Mouse (Mus musculus): ENCODE results near the gene Cox7a1. TPM values are rescaled to one million over a fixed set of nuclear protein-coding genes. Genes with fewer than 3 reads are reported as not detected.
"Not testable (repeated sequence)": the region's sequence is repeated elsewhere in the genome, so short reads cannot be mapped to it uniquely, and the experiment has no call there.

The Cox7a1 gene
- polyA plus RNA-seq, 1 experiment from 2014 or later, result 6.5 TPM

GRCm38 (mm10) chr7:30170283-30170951, 13.5 kb upstream of the Cox7a1 start:
- Histone ChIP-seq H3K9ac (peak overlapping the region; percentile 76), H3K27me3 (no peaks in the 10 kb centered on the region), H3K9me3 (replicated peaks) (peaks cover 16% of the 10 kb centered on the region; the same call in 1 of the 2 replicates), H3K4me1 (peaks cover 8% of the 10 kb centered on the region), H3K36me3 (peaks cover 29% of the 10 kb centered on the region), H3K4me2 (replicated peaks) (peak overlapping the region; percentile 60), H3K4me3 (replicated peaks) (peak overlapping the region; percentile 74), H3K27ac (replicated peaks) (peak overlapping the region; percentile 92)
- peak; percentile 0; the same call in 1 of the 2 replicates for ATAC-seq (ENCODE audit: insufficient number of reproducible peaks, low FRiP score, low TSS enrichment, low read depth)
- WGBS, result 22% methylated on average over 11 of the region's 11 CpGs

- H3K4me2 ChIP-seq (replicated peaks), result no peak overlapping the region
- no peak overlapping the region for H3K4me3 ChIP-seq (replicated peaks)
- H3K27ac ChIP-seq (replicated peaks), result no peak overlapping the region
- no peak for ATAC-seq (ENCODE audit: insufficient number of reproducible peaks, low FRiP score, low TSS enrichment, low read depth)
- H3K27me3 ChIP-seq, result no peaks in the 10 kb centered on the region
- no peak overlapping the region for H3K9ac ChIP-seq
- H3K4me1 ChIP-seq, result no peaks in the 10 kb centered on the region
- WGBS, result 84% methylated on average over 12 of the region's 12 CpGs
- peaks cover 33% of the 10 kb centered on the region for H3K36me3 ChIP-seq
- no peaks in the 10 kb centered on the region for H3K9me3 ChIP-seq (replicated peaks)
Measured at GRCm38 (mm10) chr7:30176474-30176873, 7.5 kb upstream of the Cox7a1 start.

GRCm38 (mm10) chr7:30178256-30178655, 5.7 kb upstream of the Cox7a1 start:
- no peak for ATAC-seq (ENCODE audit: insufficient number of reproducible peaks, low FRiP score, low TSS enrichment, low read depth)
- no peaks in the 10 kb centered on the region for H3K4me1 ChIP-seq
- no peak overlapping the region for H3K9ac ChIP-seq
- no peak overlapping the region for H3K4me2 ChIP-seq (replicated peaks)
- H3K4me3 ChIP-seq (replicated peaks), result no peak overlapping the region
- no peak overlapping the region for H3K27ac ChIP-seq (replicated peaks)
- no peaks in the 10 kb centered on the region for H3K27me3 ChIP-seq
- H3K36me3 ChIP-seq, result peaks cover 33% of the 10 kb centered on the region
- no peaks in the 10 kb centered on the region for H3K9me3 ChIP-seq (replicated peaks)
- WGBS, result 79% methylated on average over 11 of the region's 11 CpGs

GRCm38 (mm10) chr7:30181308-30181707, 2.6 kb upstream of the Cox7a1 start:
- H3K4me1 ChIP-seq, result peaks cover 11% of the 10 kb centered on the region
- no peak overlapping the region for H3K4me2 ChIP-seq (replicated peaks)
- no peak overlapping the region for H3K4me3 ChIP-seq (replicated peaks)
- H3K9ac ChIP-seq, result no peak overlapping the region
- no peak for ATAC-seq (ENCODE audit: insufficient number of reproducible peaks, low FRiP score, low TSS enrichment, low read depth)
- no peaks in the 10 kb centered on the region for H3K27me3 ChIP-seq
- H3K36me3 ChIP-seq, result peaks cover 36% of the 10 kb centered on the region
- 0% methylated on average over 4 of the region's 4 CpGs for WGBS
- H3K9me3 ChIP-seq (replicated peaks), result no peaks in the 10 kb centered on the region
- H3K27ac ChIP-seq (replicated peaks), result no peak overlapping the region

- not testable (repeated sequence) for H3K4me2 ChIP-seq (replicated peaks); H3K27ac ChIP-seq (replicated peaks); H3K4me3 ChIP-seq (replicated peaks); ATAC-seq (ENCODE audit: insufficient number of reproducible peaks, low FRiP score, low TSS enrichment, low read depth); H3K27me3 ChIP-seq; H3K9me3 ChIP-seq (replicated peaks); H3K9ac ChIP-seq
- WGBS, result 87% methylated on average over 10 of the region's 10 CpGs
- Histone ChIP-seq H3K36me3 (peaks cover 36% of the 10 kb centered on the region), H3K4me1 (peaks cover 11% of the 10 kb centered on the region)
Measured at GRCm38 (mm10) chr7:30181929-30182328, 2.0 kb upstream of the Cox7a1 start.

- H3K27me3 ChIP-seq; H3K27ac ChIP-seq (replicated peaks); H3K4me3 ChIP-seq (replicated peaks); ATAC-seq (ENCODE audit: insufficient number of reproducible peaks, low FRiP score, low TSS enrichment, low read depth); H3K4me2 ChIP-seq (replicated peaks); H3K9me3 ChIP-seq (replicated peaks); H3K9ac ChIP-seq: not testable (repeated sequence)
- Histone ChIP-seq H3K4me1 (peaks cover 11% of the 10 kb centered on the region), H3K36me3 (peaks cover 39% of the 10 kb centered on the region)
- 69% methylated on average over 7 of the region's 7 CpGs for WGBS
Measured at GRCm38 (mm10) chr7:30183189-30183588, 755 bp upstream of the Cox7a1 start.

GRCm38 (mm10) chr7:30184641-30185348, 851 bp downstream of the Cox7a1 start:
- Histone ChIP-seq H3K36me3 (peaks cover 46% of the 10 kb centered on the region), H3K4me2 (replicated peaks) (no peak overlapping the region), H3K27me3 (no peaks in the 10 kb centered on the region), H3K9me3 (replicated peaks) (no peaks in the 10 kb centered on the region), H3K4me3 (replicated peaks) (no peak overlapping the region), H3K27ac (replicated peaks) (no peak overlapping the region), H3K4me1 (peaks cover 11% of the 10 kb centered on the region), H3K9ac (no peak overlapping the region)
- WGBS, result 72% methylated on average over 13 of the region's 13 CpGs
- ATAC-seq (ENCODE audit: insufficient number of reproducible peaks, low FRiP score, low TSS enrichment, low read depth), result no peak

GRCm38 (mm10) chr7:30188344-30189115, 4.6 kb downstream of the Cox7a1 start:
- 66% methylated on average over 12 of the region's 12 CpGs for WGBS
- peaks cover 74% of the 10 kb centered on the region for H3K36me3 ChIP-seq

GRCm38 (mm10) chr7:30189116-30189491, 5.2 kb downstream of the Cox7a1 start:
- H3K27me3 ChIP-seq, result no peaks in the 10 kb centered on the region
- H3K9ac ChIP-seq, result no peak overlapping the region
- no peak overlapping the region for H3K27ac ChIP-seq (replicated peaks)
- peaks cover 21% of the 10 kb centered on the region for H3K4me1 ChIP-seq
- peaks cover 74% of the 10 kb centered on the region for H3K36me3 ChIP-seq
- 85% methylated on average over 4 of the region's 4 CpGs for WGBS
- no peaks in the 10 kb centered on the region for H3K9me3 ChIP-seq (replicated peaks)
- ATAC-seq (ENCODE audit: insufficient number of reproducible peaks, low FRiP score, low TSS enrichment, low read depth), result no peak
- no peak overlapping the region for H3K4me3 ChIP-seq (replicated peaks)
- H3K4me2 ChIP-seq (replicated peaks), result no peak overlapping the region

More at GRCm38 (mm10) chr7:30188344-30189115, 4.6 kb downstream of the Cox7a1 start:
- H3K9me3 ChIP-seq (replicated peaks), result no peaks in the 10 kb centered on the region
- peaks cover 24% of the 10 kb centered on the region for H3K4me1 ChIP-seq
- H3K9ac ChIP-seq, result no peak overlapping the region
- no peak for ATAC-seq (ENCODE audit: insufficient number of reproducible peaks, low FRiP score, low TSS enrichment, low read depth)
- no peak overlapping the region for H3K27ac ChIP-seq (replicated peaks)
- H3K4me3 ChIP-seq (replicated peaks), result no peak overlapping the region
- H3K4me2 ChIP-seq (replicated peaks), result no peak overlapping the region
- no peaks in the 10 kb centered on the region for H3K27me3 ChIP-seq

GRCm38 (mm10) chr7:30192088-30192487, 8.1 kb downstream of the Cox7a1 start:
- no peak for ATAC-seq (ENCODE audit: insufficient number of reproducible peaks, low FRiP score, low TSS enrichment, low read depth)
- H3K9me3 ChIP-seq (replicated peaks), result no peaks in the 10 kb centered on the region
- H3K4me1 ChIP-seq, result peaks cover 20% of the 10 kb centered on the region
- no peak overlapping the region for H3K27ac ChIP-seq (replicated peaks)
- 86% methylated on average over 12 of the region's 12 CpGs for WGBS
- no peaks in the 10 kb centered on the region for H3K27me3 ChIP-seq
- no peak overlapping the region for H3K4me2 ChIP-seq (replicated peaks)
- H3K36me3 ChIP-seq, result peaks cover 53% of the 10 kb centered on the region
- no peak overlapping the region for H3K9ac ChIP-seq
- H3K4me3 ChIP-seq (replicated peaks), result no peak overlapping the region

- peaks cover 44% of the 10 kb centered on the region for H3K36me3 ChIP-seq
- H3K9ac ChIP-seq, result peak overlapping the region; percentile 31; the same call in 1 of the 2 replicates
- H3K4me1 ChIP-seq, result peaks cover 20% of the 10 kb centered on the region
- peak overlapping the region; percentile 68; the same call in 1 of the 2 replicates for H3K27ac ChIP-seq (replicated peaks)
- no peak for ATAC-seq (ENCODE audit: insufficient number of reproducible peaks, low FRiP score, low TSS enrichment, low read depth)
- peak overlapping the region; percentile 76 for H3K4me3 ChIP-seq (replicated peaks)
- H3K27me3 ChIP-seq, result no peaks in the 10 kb centered on the region
- no peaks in the 10 kb centered on the region for H3K9me3 ChIP-seq (replicated peaks)
- WGBS, result 19% methylated on average over 9 of the region's 9 CpGs
- H3K4me2 ChIP-seq (replicated peaks), result peak overlapping the region; percentile 67
Measured at GRCm38 (mm10) chr7:30193013-30193412, 9.1 kb downstream of the Cox7a1 start.
